Mouse (Mus musculus): ENCODE data around the gene Lrrc47. TPM values are rescaled to one million over a fixed set of nuclear protein-coding genes. Genes with fewer than 3 reads are reported as not detected.

Gene Lrrc47
- polyA plus RNA-seq, 1 experiment = 28.8 TPM

GRCm38 (mm10) chr4:154012132-154012882 lies 776 bp downstream of the Lrrc47 start:
- Histone ChIP-seq H3K27ac (ENCODE audit: control insufficient read depth, insufficient read depth, low read depth, low read length, poor library complexity) (peak overlapping the region; percentile 35; the same call in 1 of the 2 replicates), H3K4me3 (replicated peaks; ENCODE audit: control insufficient read depth, low read depth, low read length) (peak overlapping the region; percentile 81), H3K4me1 (ENCODE audit: control insufficient read depth, insufficient read depth, low read length) (peaks cover 7% of the 10 kb centered on the region)
- TF ChIP-seq POLR2A (IDR thresholded peaks at IDR 0.05; ENCODE audit: borderline replicate concordance, control insufficient read depth, low read depth, low read length) (no peak), CTCF (IDR thresholded peaks at IDR 0.05; ENCODE audit: control insufficient read depth, insufficient read depth, low read length) (no peak)
- WGBS = 1% methylated on average over 55 of the region's 55 CpGs

- WGBS = 87% methylated on average over 11 of the region's 11 CpGs
Measured at GRCm38 (mm10) chr4:154015476-154015875, 3.9 kb downstream of the Lrrc47 start.

GRCm38 (mm10) chr4:154019571-154019970 lies 8.0 kb downstream of the Lrrc47 start:
- TF ChIP-seq CTCF (IDR thresholded peaks at IDR 0.05; ENCODE audit: control insufficient read depth, insufficient read depth, low read length) (peak; percentile 79), POLR2A (IDR thresholded peaks at IDR 0.05; ENCODE audit: borderline replicate concordance, control insufficient read depth, low read depth, low read length) (no peak)
- Histone ChIP-seq H3K27ac (ENCODE audit: control insufficient read depth, insufficient read depth, low read depth, low read length, poor library complexity) (no peak overlapping the region), H3K4me3 (replicated peaks; ENCODE audit: control insufficient read depth, low read depth, low read length) (no peak overlapping the region), H3K4me1 (ENCODE audit: control insufficient read depth, insufficient read depth, low read length) (0 out of 2 replicates have a peak, but pooled peaks cover 2% of the 10 kb centered on the region)
- WGBS = 49% methylated on average over 7 of the region's 7 CpGs

More at GRCm38 (mm10) chr4:154015476-154015875, 3.9 kb downstream of the Lrrc47 start:
- H3K4me3 ChIP-seq (replicated peaks; ENCODE audit: control insufficient read depth, low read depth, low read length) = no peak overlapping the region
- H3K27ac ChIP-seq (ENCODE audit: control insufficient read depth, insufficient read depth, low read depth, low read length, poor library complexity) = no peak overlapping the region
- H3K4me1 ChIP-seq (ENCODE audit: control insufficient read depth, insufficient read depth, low read length) = peaks cover 7% of the 10 kb centered on the region
- TF ChIP-seq CTCF (IDR thresholded peaks at IDR 0.05; ENCODE audit: control insufficient read depth, insufficient read depth, low read length) (no peak), POLR2A (IDR thresholded peaks at IDR 0.05; ENCODE audit: borderline replicate concordance, control insufficient read depth, low read depth, low read length) (no peak)

- 88% methylated on average over 9 of the region's 9 CpGs for WGBS
- no peak for TF ChIP-seq CTCF (IDR thresholded peaks at IDR 0.05; ENCODE audit: control insufficient read depth, insufficient read depth, low read length)
- TF ChIP-seq POLR2A (IDR thresholded peaks at IDR 0.05; ENCODE audit: borderline replicate concordance, control insufficient read depth, low read depth, low read length) = no peak
- Histone ChIP-seq H3K27ac (ENCODE audit: control insufficient read depth, insufficient read depth, low read depth, low read length, poor library complexity) (no peak overlapping the region), H3K4me3 (replicated peaks; ENCODE audit: control insufficient read depth, low read depth, low read length) (no peak overlapping the region), H3K4me1 (ENCODE audit: control insufficient read depth, insufficient read depth, low read length) (0 out of 2 replicates have a peak, but pooled peaks cover 2% of the 10 kb centered on the region)
Measured at GRCm38 (mm10) chr4:154021432-154021831, 9.9 kb downstream of the Lrrc47 start.

- Histone ChIP-seq H3K4me1 (ENCODE audit: control insufficient read depth, insufficient read depth, low read length) (0 out of 2 replicates have a peak, but pooled peaks cover 2% of the 10 kb centered on the region), H3K27ac (ENCODE audit: control insufficient read depth, insufficient read depth, low read depth, low read length, poor library complexity) (no peak overlapping the region), H3K4me3 (replicated peaks; ENCODE audit: control insufficient read depth, low read depth, low read length) (no peak overlapping the region)
- TF ChIP-seq POLR2A (IDR thresholded peaks at IDR 0.05; ENCODE audit: borderline replicate concordance, control insufficient read depth, low read depth, low read length) (no peak), CTCF (IDR thresholded peaks at IDR 0.05; ENCODE audit: control insufficient read depth, insufficient read depth, low read length) (no peak)
- WGBS = 79% methylated on average over 4 of the region's 4 CpGs
Measured at GRCm38 (mm10) chr4:154022407-154022806, 10.9 kb downstream of the Lrrc47 start.

- TF ChIP-seq CTCF (IDR thresholded peaks at IDR 0.05; ENCODE audit: control insufficient read depth, insufficient read depth, low read length) (no peak), POLR2A (IDR thresholded peaks at IDR 0.05; ENCODE audit: borderline replicate concordance, control insufficient read depth, low read depth, low read length) (no peak)
- Histone ChIP-seq H3K4me3 (replicated peaks; ENCODE audit: control insufficient read depth, low read depth, low read length) (no peak overlapping the region), H3K27ac (ENCODE audit: control insufficient read depth, insufficient read depth, low read depth, low read length, poor library complexity) (peak overlapping the region; percentile 88), H3K4me1 (ENCODE audit: control insufficient read depth, insufficient read depth, low read length) (0 out of 2 replicates have a peak, but pooled peaks cover 2% of the 10 kb centered on the region)
- 61% methylated on average over 4 of the region's 4 CpGs for WGBS
Measured at GRCm38 (mm10) chr4:154022844-154023243, 11.3 kb downstream of the Lrrc47 start.

GRCm38 (mm10) chr4:154023754-154024601 lies 12.4 kb downstream of the Lrrc47 start:
- peak overlapping the region; percentile 70 for H3K4me3 ChIP-seq (replicated peaks; ENCODE audit: control insufficient read depth, low read depth, low read length)
- WGBS = 37% methylated on average over 8 of the region's 8 CpGs
- no peak for TF ChIP-seq CTCF (IDR thresholded peaks at IDR 0.05; ENCODE audit: control insufficient read depth, insufficient read depth, low read length)
- TF ChIP-seq POLR2A (IDR thresholded peaks at IDR 0.05; ENCODE audit: borderline replicate concordance, control insufficient read depth, low read depth, low read length) = peak; percentile 58; the same call in 1 of the 2 replicates
- H3K27ac ChIP-seq (ENCODE audit: control insufficient read depth, insufficient read depth, low read depth, low read length, poor library complexity) = peak overlapping the region; percentile 88
- H3K4me1 ChIP-seq (ENCODE audit: control insufficient read depth, insufficient read depth, low read length) = 0 out of 2 replicates have a peak, but pooled peaks cover 2% of the 10 kb centered on the region
